Comparison of ENCODE assay signal across 10 mouse cellular contexts in the genomic region with DNA sequence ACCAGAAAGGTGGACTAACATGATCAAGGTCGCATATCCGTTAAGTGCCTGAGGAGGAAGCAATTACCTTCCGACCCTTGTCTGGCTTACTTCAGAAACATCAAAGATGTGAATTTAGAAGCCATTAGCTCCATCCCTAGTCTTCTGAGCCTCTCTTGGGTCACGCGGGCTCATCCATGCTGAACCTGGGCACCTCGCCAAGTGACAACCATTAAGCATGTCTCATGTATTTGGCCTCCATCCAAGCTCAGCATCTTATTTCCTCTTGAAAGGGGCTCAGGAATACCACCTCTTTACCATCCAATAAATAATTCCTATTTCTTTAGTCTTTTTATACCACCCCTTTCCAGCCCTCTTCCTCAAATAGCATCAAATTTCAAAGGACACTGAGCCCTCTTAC. TPM values are rescaled to one million over a fixed set of nuclear protein-coding genes. Genes with fewer than 3 reads are reported as not detected.
DNase-seq lines count a peak whose midpoint lies in the region; ATAC-seq and TF ChIP-seq lines count a peak whose summit lies in the region.
"Had no signal": no experiment of that assay in that cellular context is flagged by ENCODE, and none has a peak within 500 bp of the region (broad histone marks: within the 10 kb centered on the region; RNA-seq: fewer than 3 reads in every experiment).

No protein-coding gene starts in this region.

- H3K9ac ChIP-seq in kidney, postnatal 0 days (ENCODE audit: low read depth, low read length) = no peak overlapping the region
- no peak overlapping the region for H3K9ac ChIP-seq in kidney, embryonic 16.5 days (replicated peaks; ENCODE audit: low read length)

- 0 out of 2 replicates have a peak, but pooled peaks cover 3% of the 10 kb centered on the region for H3K4me1 ChIP-seq in kidney, postnatal 0 days (replicated peaks; ENCODE audit: insufficient read depth, low read length)
- H3K4me1 ChIP-seq in kidney, embryonic 16.5 days (ENCODE audit: insufficient read depth, low read length) = peaks cover 12% of the 10 kb centered on the region

- no peak overlapping the region for H3K4me3 ChIP-seq in kidney, postnatal 0 days (replicated peaks; ENCODE audit: low read depth, low read length)
- no peak overlapping the region for H3K4me3 ChIP-seq in kidney, embryonic 16.5 days (ENCODE audit: low read length)
- H3K4me3 ChIP-seq: myocyte had no signal

- H3K27me3 ChIP-seq in kidney, postnatal 0 days (ENCODE audit: insufficient read depth, low read length) = no peaks in the 10 kb centered on the region
- H3K27me3 ChIP-seq in kidney, embryonic 16.5 days (ENCODE audit: insufficient read depth, low read length) = no peaks in the 10 kb centered on the region

- no peak overlapping the region for H3K4me2 ChIP-seq in kidney, postnatal 0 days (ENCODE audit: low read length)
- no peak overlapping the region for H3K4me2 ChIP-seq in kidney, embryonic 16.5 days (replicated peaks; ENCODE audit: low read depth, low read length)

- 17% methylated on average over 6 of the region's 6 CpGs for WGBS in kidney, postnatal 0 days
- WGBS in kidney, embryonic 16.5 days = 27% methylated on average over 6 of the region's 6 CpGs

- H3K27ac ChIP-seq in kidney, postnatal 0 days = no peak overlapping the region
- no peak overlapping the region for H3K27ac ChIP-seq in kidney, embryonic 16.5 days (ENCODE audit: low read length)

- H3K36me3 ChIP-seq in kidney, postnatal 0 days (ENCODE audit: insufficient read depth, low read length) = no peaks in the 10 kb centered on the region
- H3K36me3 ChIP-seq in kidney, embryonic 16.5 days (ENCODE audit: insufficient read depth, low read length) = no peaks in the 10 kb centered on the region

- DNase-seq in kidney, postnatal 0 days (ENCODE audit: low spot score) = peak; percentile 57
- DNase-seq in right cerebral cortex, postnatal 4 days = peak; percentile 30
- no peak for DNase-seq in right cerebral cortex, adult 18-20 months
- DNase-seq in adrenal gland, postnatal 25 days = peak; percentile 81
- DNase-seq in layer of hippocampus, postnatal 25 days (ENCODE audit: extremely low spot score in 1 of 2, low spot score in 1 of 2) = no peak
- DNase-seq in heart, postnatal 14 days = no peak
- DNase-seq: gastrocnemius, postnatal 14 days; thymus, postnatal 25 days had no signal

- no peak for TF ChIP-seq CTCF in kidney, postnatal 0 days (IDR thresholded peaks at IDR 0.05; ENCODE audit: low read depth)

- H3K9me3 ChIP-seq in kidney, postnatal 0 days (replicated peaks; ENCODE audit: low read length) = no peaks in the 10 kb centered on the region
- no peaks in the 10 kb centered on the region for H3K9me3 ChIP-seq in kidney, embryonic 16.5 days (ENCODE audit: low read length)

- ATAC-seq in kidney, postnatal 0 days (replicated peaks; ENCODE audit: low FRiP score, low read depth) = no peak
- ATAC-seq in kidney, embryonic 16.5 days (ENCODE audit: low FRiP score, low TSS enrichment) = no peak

- intact Hi-C loops in heart, postnatal 14 days (cut with DNase I) = no loop called here

RNA-seq across cellular contexts. Expression of a gene that starts 3.4 kb away (rescaled TPM):
- polyA plus RNA-seq in kidney, postnatal 0 days (2015; fragmentation: Nextera tagmentation; extraction: Ambion mirVana) = 6.0 and 6.7 TPM in 2 replicates
- polyA plus RNA-seq in kidney, embryonic 16.5 days (2015; fragmentation: Nextera tagmentation; extraction: Ambion mirVana) = 8.9 TPM in 2 replicates
- total RNA-seq in adrenal gland, postnatal 25 days (2021) = 31.8 and 34.4 TPM in 2 replicates
- total RNA-seq in layer of hippocampus, postnatal 25 days (2021) = 10 to 100 TPM; 55.1 to 56.1 TPM
- 10 to 100 TPM in 1 of 2 experiments, 1 to 10 TPM in 1; 9.7 to 10.1 TPM for total RNA-seq in heart, postnatal 14 days (2021)

RNA-seq across cellular contexts. Expression of a gene that starts 46.5 kb away (rescaled TPM):
- polyA plus RNA-seq in kidney, postnatal 0 days (2015; fragmentation: Nextera tagmentation; extraction: Ambion mirVana) = 3.6 and 4.6 TPM in 2 replicates
- 6.5 and 6.9 TPM in 2 replicates for polyA plus RNA-seq in kidney, embryonic 16.5 days (2015; fragmentation: Nextera tagmentation; extraction: Ambion mirVana)
- 53.1 and 64.1 TPM in 2 replicates for total RNA-seq in adrenal gland, postnatal 25 days (2021)
- 10 to 100 TPM; 14.3 to 21.1 TPM for total RNA-seq in layer of hippocampus, postnatal 25 days (2021)
- total RNA-seq in heart, postnatal 14 days (2021) = 10 to 100 TPM; 15.8 to 16.7 TPM

RNA-seq across cellular contexts. Expression of a gene that starts 46.6 kb away (rescaled TPM):
- 7.8 and 8.2 TPM in 2 replicates for polyA plus RNA-seq in kidney, postnatal 0 days (2015; fragmentation: Nextera tagmentation; extraction: Ambion mirVana)
- 14.0 and 17.3 TPM in 2 replicates for polyA plus RNA-seq in kidney, embryonic 16.5 days (2015; fragmentation: Nextera tagmentation; extraction: Ambion mirVana)
- 10.7 and 12.0 TPM in 2 replicates for total RNA-seq in adrenal gland, postnatal 25 days (2021)
- total RNA-seq in layer of hippocampus, postnatal 25 days (2021) = 1 to 10 TPM; 4.6 to 5.4 TPM
- total RNA-seq in heart, postnatal 14 days (2021) = 1 to 10 TPM; 5.4 to 6.0 TPM

RNA-seq across cellular contexts. Expression of a gene that starts 57.8 kb away (rescaled TPM):
- 12.3 and 14.1 TPM in 2 replicates for polyA plus RNA-seq in kidney, postnatal 0 days (2015; fragmentation: Nextera tagmentation; extraction: Ambion mirVana)
- 11.6 and 11.7 TPM in 2 replicates for polyA plus RNA-seq in kidney, embryonic 16.5 days (2015; fragmentation: Nextera tagmentation; extraction: Ambion mirVana)
- total RNA-seq in adrenal gland, postnatal 25 days (2021) = 32.4 and 38.4 TPM in 2 replicates
- total RNA-seq in layer of hippocampus, postnatal 25 days (2021) = 10 to 100 TPM; 31.6 to 34.0 TPM
- 10 to 100 TPM; 22.1 to 22.6 TPM for total RNA-seq in heart, postnatal 14 days (2021)

Comparison
In these comparisons a context has a peak if more than half of its experiments do, and no peak if none do; other contexts are left out.
1. DNase-seq: peak in kidney, postnatal 0 days (single experiment), right cerebral cortex, postnatal 4 days (single experiment) and adrenal gland, postnatal 25 days (single experiment); none in right cerebral cortex, adult 18-20 months (single experiment), layer of hippocampus, postnatal 25 days (0 of 2) and heart, postnatal 14 days (0 of 2).